Mouse (Mus musculus) layer of hippocampus, adult 6 months (tissue): ENCODE data around the gene Maf. TPM values are rescaled to one million over a fixed set of nuclear protein-coding genes. Genes with fewer than 3 reads are reported as not detected.

Experiments used
- long read RNA-seq, 2 experiments: library from polyadenylated mRNA; unstranded; transcript quantifications; one replicate each; pipeline ENCODE4 v2.0.0; 2019 to 2020
- polyA plus RNA-seq: library from polyadenylated mRNA; unstranded; fragments of <200 nt; fragmentation: Nextera tagmentation; gene quantifications from 2 replicates; pipeline ENCODE4 v1.2.3, GENCODE M21; 2021

Gene Maf
- 2.2 and 2.7 TPM in 2 replicates for polyA plus RNA-seq
- long read RNA-seq, experiment 1, full-length matches to known transcripts, result 4 of 5 reads
- long read RNA-seq, experiment 1, partial matches to known transcripts, result 0 of 5 reads
- long read RNA-seq, experiment 1, other reads (novel, unspliced or antisense), result 1 of 5 reads
- long read RNA-seq, experiment 2, full-length matches to known transcripts, result 23 of 28 reads
- long read RNA-seq, experiment 2, partial matches to known transcripts, result 1 of 28 reads
- long read RNA-seq, experiment 2, other reads (novel, unspliced or antisense), result 4 of 28 reads

DNA sequence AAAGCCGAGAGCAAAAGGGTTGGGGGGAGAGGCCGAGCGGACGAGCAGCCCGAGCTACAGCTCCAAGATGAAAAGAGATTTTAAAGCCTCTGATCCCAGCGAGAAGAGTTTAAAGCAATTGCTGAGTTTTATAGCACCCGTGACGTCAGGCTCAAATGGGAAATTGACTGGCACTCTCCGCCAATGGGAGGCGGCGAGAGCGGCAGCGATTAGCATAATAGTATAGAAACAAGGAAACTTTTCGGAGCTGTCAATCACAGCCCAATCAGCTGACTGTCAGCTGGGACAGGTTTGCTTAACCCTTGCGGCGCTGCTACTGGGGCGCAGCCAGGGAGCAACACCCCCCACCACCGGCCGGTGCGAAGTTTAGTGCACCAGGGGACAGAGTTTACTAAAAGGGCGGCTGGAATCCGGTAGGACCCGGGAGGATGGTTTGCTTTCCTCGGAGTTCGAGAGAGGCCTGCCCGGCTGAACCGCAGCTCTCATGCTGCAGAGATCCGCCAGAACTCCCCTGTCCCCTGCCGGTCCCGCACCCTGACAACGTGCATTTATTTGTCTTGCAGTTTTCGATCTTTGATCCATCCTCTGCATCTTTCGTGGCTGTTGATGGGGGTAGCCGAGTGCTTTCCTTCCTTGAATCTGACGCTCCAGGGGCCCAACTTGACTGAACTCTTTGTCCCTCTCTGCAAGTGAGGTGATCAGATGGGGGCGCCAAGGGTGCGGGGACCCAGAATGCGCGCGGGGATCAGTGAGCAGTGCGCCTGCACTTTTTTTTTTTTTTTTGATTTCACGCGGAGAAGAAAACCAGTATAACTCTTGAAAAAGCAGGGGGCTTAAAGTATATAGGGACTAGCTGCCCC, at the start of gene Maf:
Gene Maf (minus strand): TSS at position 64 of the 860 bp plus-strand sequence.

